Mouse (Mus musculus): ENCODE measurements around the gene Igsf11. TPM values are rescaled to one million over a fixed set of nuclear protein-coding genes. Genes with fewer than 3 reads are reported as not detected.

Gene Igsf11
- total RNA-seq, 2 experiments from 2014 or later, result not detected

- 0 out of 2 replicates have a peak, but pooled peaks have one; percentile 44 for ATAC-seq (replicated peaks; ENCODE audit: low FRiP score, low TSS enrichment, poor library complexity, severe bottlenecking)
Observed at GRCm38 (mm10) chr16:39056061-39056460, 163.6 kb downstream of the Igsf11 start.

- no peak for ATAC-seq (replicated peaks; ENCODE audit: low FRiP score, low TSS enrichment, poor library complexity, severe bottlenecking)
Observed at GRCm38 (mm10) chr16:39056961-39057360, 164.5 kb downstream of the Igsf11 start.

- ATAC-seq (replicated peaks; ENCODE audit: low FRiP score, low TSS enrichment, poor library complexity, severe bottlenecking), result no peak
Observed at GRCm38 (mm10) chr16:39058869-39059268, 166.4 kb downstream of the Igsf11 start.

GRCm38 (mm10) chr16:39062596-39062995 lies 170.1 kb downstream of the Igsf11 start:
- ATAC-seq (replicated peaks; ENCODE audit: low FRiP score, low TSS enrichment, poor library complexity, severe bottlenecking), result no peak

- no peak for ATAC-seq (replicated peaks; ENCODE audit: low FRiP score, low TSS enrichment, poor library complexity, severe bottlenecking)
Observed at GRCm38 (mm10) chr16:39065576-39065975, 173.1 kb downstream of the Igsf11 start.

- ATAC-seq (replicated peaks; ENCODE audit: low FRiP score, low TSS enrichment, poor library complexity, severe bottlenecking), result no peak
Observed at GRCm38 (mm10) chr16:39071431-39071830, 179.0 kb downstream of the Igsf11 start.

Other genes starting within 250 kb of the Igsf11 start
- 1.4 and 1.7 TPM in 2 replicates for gene Arhgap31, start 179.4 kb upstream of the Igsf11 start, total RNA-seq (2014; fragmentation: Nextera tagmentation)
- gene Arhgap31, start 179.4 kb upstream of the Igsf11 start, total RNA-seq (2017), result 0.14 and 0.91 TPM in 2 replicates
- gene B4galt4, start 150.4 kb upstream of the Igsf11 start, total RNA-seq (2014; fragmentation: Nextera tagmentation), result not detected in 2 replicates
- gene B4galt4, start 150.4 kb upstream of the Igsf11 start, total RNA-seq (2017), result 1.8 and 2.9 TPM in 2 replicates
- gene Upk1b, start 92.3 kb upstream of the Igsf11 start, total RNA-seq (2014; fragmentation: Nextera tagmentation), result not detected in 2 replicates
- not detected in 2 replicates for gene Upk1b, start 92.3 kb upstream of the Igsf11 start, total RNA-seq (2017)
- gene 4930435E12Rik, start 63.9 kb upstream of the Igsf11 start, total RNA-seq (2014; fragmentation: Nextera tagmentation), result not detected in 2 replicates
- gene 4930435E12Rik, start 63.9 kb upstream of the Igsf11 start, total RNA-seq (2017), result not detected in 2 replicates